Mouse (Mus musculus) mouse trophoblast stem cell (cell line): ENCODE results near the gene Acss2.
"Not testable (repeated sequence)": the region's sequence is repeated elsewhere in the genome, so short reads cannot be mapped to it uniquely, and the experiment has no call there.

Experiments
- in situ Hi-C, 2 experiments: fragments of 300-500 bp; cut with MseI, MboI; formaldehyde crosslinking; loops; 2 replicates in 1 of 2; 3 replicates in 1 of 2; pipeline ENCODE4 v1.15.1; 2025

Gene Acss2

DNA sequence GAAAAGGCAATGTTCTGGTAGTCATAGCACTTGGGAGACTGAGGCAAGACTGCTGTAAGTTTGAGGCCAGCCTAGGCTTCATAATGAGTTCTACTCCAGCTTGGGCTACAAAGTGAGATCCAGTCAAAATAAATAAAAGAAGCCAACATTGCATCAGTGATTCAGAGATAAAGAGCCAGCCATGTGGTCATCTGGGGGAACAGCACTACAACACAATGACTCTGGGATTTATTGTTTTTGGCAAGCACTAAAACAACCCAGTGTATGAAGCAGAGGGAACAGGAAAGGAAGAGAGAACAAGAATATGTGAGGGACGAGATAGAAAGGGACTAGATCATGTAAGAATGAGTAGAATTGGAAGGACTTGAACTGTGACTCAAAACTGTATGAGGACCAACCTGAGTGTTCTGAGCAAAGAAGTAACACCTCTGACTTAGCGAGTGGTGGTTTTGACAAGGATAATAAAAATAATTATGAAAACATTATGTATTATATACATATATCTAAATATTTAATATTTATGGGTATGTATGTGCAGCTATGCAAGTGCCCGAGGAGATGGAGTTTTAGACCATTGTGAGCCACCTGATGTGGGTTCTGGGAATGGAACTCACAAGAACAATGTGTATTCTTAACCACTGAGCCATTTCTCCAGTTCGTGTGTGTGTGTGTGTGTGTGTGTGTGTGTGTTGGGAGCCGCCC is 20.2 kb downstream of the Acss2 start:
- in situ Hi-C loops = no loop called here

DNA sequence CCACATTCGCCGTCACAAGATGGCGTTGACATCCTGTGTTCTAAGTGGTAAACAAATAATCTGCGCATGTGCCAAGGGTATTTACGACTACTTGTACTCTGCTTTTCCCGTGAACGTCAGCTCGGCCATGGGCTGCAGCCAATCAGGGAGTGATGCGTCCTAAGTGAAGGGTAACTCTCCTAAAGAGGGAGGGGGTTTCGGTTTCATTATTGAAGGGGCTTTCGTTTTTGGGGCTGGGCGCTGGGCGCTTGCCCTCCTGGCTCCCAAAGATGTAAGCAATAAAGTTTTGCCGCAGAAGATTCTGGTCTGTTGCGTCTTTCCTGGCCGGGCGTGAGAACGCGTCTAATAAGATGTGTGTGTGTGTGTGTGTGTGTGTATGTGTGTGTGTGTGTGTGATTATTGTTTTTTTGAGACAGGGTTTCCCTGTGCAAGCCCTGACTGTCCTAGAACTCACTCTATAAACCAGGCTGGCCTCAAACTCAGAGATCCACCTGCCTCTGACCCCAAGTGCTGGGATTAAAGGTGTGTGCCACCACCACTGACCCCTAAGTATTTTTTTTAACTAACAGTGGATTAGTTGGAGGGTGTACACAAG is 20.8 kb downstream of the Acss2 start:
- in situ Hi-C loops = not testable (repeated sequence)

DNA sequence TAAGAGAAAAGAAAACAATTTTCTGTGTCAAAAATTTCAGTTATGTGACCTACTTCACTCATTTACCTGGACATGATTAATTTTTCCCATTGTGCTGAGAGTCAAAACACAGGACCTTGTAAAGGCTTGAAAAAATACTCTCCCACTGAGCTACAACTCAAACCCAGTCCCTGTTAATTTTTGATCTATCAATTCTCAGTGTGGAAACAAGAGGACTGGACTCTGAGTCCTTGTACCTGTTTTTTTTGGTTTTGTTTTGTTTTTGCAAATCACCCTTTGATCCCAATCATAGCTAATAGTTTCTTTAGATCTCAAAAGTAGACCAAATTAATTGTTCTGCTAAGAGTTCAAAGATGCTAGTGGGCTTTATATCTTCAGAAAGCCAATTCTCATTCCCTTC is 21.9 kb downstream of the Acss2 start:
- in situ Hi-C loops = no loop called here

DNA sequence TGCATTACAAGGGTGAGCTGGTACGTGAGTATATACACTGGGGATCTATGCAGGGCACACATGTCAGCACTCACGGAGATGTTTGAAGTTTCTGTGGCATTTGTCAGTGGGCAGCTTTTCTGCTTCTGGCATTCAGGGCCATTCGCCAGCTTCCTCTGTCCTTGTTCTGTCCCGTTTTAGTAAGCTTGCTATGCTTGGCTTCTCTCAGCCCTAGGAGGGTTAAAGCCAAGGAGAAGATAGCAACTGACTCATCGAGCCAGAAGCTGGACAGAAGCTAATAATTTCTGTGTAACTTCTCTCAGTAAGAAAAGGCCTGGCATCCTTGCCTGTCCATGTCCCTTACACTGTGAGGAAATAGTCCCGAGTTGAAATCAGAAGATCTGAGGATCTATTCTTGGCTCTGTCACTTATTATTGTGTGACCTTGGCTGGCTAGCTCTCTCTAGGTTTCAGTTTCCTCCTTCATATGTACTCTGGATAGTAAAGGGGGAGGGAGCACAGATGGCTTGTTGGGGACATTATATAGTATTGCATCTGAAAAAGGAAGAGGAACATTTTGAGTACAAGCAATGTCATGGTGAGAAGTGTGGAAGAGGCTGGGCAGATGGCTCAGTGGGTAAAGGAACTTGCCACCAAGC is 23.2 kb downstream of the Acss2 start:
- in situ Hi-C loops = no loop called here

DNA sequence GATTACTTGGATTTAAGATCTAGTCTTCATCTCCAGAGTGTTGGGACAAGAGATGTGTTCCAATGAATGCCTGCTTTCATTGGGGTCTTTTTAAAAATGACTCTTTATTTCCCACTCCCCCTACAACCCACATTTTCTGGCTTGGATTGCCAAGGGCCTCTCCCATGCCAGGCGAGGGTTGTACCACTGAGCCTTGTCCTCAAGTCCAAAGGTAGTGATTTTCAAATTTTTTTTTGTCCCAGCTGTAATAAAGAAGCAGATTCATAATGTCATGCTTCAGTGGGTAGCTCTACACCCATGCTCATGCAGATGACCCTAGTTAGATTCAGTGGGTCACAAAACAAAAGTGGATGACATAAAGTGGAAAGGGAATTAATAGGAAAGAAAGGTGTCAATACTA is 29.2 kb downstream of the Acss2 start:
- in situ Hi-C loops = no loop called here

DNA sequence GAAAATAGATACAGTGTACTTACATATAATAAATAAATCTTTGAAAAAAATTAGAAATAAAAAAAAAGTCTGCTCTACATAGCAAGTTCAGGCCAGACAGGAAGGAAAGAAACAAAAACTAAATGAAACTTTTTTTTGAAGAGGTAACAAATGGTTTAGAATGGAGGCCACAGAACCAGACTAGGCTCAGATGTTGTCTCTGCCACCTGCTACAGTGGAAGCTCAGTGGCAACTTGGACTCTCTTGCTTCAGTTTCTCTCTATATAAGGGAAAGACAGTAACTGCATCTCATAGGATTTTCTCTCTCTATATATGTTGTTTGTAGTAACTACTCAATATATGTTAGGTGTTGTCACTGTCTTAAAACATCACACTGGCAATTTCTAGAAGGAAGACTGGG is 34.6 kb downstream of the Acss2 start:
- in situ Hi-C loops = no loop called here

DNA sequence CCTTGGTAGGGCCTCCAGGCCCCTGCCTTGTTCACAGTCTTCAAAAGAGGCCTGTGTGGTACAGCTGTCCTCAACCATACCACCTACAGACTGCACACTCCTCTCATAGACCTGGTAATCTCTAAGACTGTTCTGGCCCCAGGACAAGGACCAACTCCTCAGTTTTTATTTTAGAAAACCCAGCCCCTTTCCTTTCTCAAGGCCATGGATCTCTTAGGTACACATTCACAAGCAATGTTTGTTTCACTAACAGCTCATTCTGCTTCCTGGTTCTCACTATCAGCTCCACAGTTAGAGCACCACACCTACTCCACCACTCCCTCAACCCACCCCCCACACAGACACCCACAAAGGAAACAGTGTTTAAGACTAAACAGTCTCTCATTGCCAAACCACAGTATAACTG is 35.2 kb downstream of the Acss2 start:
- in situ Hi-C loops = no loop called here

DNA sequence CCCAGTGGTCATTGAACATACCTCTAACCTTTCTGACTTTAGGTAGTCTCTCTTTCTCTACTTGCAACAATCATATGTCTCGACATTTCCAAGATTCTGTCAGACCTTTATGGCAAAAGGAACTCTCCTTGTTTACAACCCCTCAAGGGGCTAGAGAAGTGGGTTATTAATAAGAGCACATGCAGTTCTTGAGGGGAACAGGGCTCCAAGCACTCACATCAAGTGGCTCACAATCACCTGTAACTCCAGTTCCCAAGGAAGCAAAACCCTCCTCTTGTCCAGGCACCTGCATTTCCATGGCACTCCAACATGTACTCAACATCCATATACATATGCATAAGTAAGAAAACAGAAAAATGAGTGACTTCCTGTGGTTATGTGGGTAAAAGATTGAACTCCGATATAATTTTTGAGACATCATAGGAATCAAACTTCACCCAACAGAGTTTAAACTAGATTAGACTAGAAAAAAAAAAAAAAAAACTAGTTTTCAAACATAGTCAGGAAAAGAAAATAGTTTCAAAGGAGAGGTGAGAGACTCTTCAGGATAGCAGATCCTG is 36.8 kb downstream of the Acss2 start:
- in situ Hi-C loops = no loop called here

DNA sequence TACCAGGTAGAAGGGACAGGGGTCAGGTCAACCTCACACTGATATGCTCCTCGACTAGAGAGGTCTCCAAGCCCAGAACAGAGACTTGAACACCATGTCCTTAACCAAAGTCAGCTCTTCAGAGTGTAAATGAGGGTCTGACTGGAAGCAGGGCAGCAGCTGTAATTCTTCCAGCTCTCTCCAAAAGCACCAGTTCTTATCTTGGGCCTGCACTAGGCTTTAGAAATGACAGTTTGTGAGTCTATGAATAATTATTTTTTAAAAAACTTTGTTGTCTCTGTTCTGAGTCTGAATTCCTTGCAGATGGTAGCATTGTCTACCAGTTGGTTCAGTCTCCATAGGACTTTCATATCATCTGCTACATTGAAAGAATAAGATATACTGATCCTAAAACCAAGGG is 44.5 kb downstream of the Acss2 start:
- in situ Hi-C loops = no loop called here

DNA sequence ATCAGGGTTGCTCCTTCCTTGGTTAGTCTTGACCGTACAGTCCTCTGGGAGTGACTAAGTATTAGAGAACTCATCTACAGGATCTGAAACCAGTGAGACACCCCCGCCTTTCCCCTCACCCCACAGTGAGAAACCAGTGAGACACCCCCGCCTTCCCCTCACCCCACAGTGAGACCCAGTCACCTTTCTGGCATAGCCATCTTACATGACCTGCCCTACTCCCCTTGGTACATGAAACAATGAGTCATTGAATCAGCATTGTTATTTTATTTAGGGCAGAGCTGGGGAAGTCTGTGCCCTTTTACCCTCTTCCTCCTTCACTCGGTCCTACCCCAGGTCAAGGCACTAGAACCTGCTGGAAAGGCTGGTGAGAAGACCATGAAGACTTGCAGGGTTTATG is 45.2 kb downstream of the Acss2 start:
- in situ Hi-C loops = no loop called here

DNA sequence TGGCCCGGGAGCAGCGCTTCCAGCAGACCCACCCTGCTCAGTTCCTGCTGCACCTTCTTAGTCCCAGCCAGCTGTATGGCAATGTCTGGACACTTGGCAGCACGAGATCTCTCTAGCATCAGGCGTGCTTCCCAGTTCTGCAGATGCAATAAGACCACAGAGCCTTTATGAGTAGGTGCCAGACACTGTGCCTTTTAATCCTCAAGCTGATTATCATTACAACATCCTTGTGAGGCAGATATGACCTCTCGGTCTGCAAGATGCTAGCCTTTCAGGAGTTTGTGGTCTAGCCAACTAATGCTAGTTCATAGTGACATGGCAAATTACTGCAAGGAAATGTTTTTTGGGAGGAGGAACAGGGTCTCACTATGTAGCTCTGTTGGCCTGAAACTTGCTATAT is 50.0 kb downstream of the Acss2 start:
- in situ Hi-C loops = no loop called here

DNA sequence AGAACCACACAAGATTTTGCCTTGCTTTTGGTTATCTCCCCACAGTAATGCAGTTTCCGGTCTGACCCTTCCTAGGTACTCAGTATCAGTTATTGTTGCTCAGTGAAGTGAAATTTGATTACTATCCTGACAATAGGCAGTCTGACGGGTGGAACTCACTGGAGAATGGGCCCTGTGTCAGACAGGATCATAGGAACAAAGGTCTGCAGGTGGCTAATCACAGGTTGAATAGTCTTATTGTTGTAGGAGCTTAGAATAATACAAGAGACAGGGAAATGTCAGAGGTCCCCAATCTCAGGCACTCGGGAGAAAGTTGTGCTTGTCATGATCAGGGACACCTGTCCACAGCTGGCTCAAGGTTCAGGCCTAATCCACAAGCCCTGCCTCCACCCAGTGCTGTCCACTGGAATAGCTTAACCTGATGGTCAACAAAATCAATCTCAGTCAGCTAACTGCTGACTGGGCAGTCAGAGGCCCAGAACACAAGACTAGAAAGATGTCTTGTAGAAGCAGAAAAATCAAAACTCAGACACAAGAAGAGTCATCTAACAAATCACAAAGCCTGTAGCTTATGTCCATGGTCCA is 51.6 kb downstream of the Acss2 start:
- in situ Hi-C loops = no loop called here

DNA sequence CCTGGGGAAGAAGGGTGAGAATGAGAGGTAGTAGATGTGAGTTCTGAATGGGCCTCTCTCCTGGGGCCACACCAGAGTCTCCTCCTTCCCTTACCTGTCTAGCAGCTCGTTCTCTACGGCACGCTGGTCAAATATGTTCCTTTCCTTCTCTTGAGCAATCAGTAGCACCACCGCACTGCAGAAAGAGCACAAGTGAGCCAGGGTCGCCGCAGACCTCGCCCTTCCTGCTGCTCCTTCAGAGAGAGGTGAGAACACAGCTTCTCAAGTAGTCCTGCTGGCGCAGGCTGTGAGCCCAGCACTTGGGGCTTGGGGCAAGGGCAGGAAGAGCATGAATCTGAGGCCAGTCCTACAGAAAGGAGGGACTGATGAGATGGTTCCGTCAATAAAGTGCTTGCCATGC is 55.3 kb downstream of the Acss2 start:
- in situ Hi-C loops = no loop called here

DNA sequence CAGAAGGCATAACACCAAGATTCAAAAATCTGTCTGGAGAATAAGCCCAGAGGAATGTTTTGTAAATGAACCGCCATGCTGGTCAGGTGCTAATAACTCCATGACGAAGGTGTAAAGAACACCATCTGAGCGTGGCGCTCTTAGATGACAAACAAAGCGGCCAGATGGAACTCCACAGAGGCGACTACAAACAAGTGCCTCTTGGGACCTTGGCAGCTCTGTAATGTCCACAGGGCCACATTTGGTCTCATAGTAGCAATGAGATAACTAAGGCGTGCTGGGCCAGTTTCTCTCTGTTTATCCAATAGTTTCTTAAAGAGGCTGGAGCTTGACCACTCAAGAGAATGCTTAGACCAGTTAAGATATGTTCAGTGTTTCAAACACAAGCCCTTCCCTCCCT is 56.2 kb downstream of the Acss2 start:
- in situ Hi-C loops = no loop called here

DNA sequence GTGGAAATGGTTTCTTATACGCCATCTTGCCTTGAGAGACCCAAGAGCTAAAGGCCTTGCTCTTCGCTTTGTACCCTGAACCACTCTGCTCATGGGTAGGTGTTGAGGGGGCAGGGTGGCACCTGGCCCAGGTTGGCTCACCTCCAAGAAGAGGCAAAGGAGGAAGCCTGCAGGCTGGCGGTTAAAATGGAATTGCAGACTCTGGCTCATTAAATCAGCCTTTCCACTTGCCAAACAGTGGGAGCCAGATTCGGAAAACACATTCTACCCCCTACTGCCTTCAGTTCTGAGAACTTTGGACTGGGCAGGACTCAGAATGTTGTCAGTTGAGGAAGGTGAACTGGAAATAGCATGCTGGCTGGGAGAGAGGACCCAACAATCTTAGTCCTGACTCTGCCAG is 57.0 kb downstream of the Acss2 start:
- in situ Hi-C loops = loop anchor here in 1 of 2 experiments (5.0 kb wide), 1 partner anchor 57 kb away; the partner anchor contains the start of genes Acss2 and Ggt7

DNA sequence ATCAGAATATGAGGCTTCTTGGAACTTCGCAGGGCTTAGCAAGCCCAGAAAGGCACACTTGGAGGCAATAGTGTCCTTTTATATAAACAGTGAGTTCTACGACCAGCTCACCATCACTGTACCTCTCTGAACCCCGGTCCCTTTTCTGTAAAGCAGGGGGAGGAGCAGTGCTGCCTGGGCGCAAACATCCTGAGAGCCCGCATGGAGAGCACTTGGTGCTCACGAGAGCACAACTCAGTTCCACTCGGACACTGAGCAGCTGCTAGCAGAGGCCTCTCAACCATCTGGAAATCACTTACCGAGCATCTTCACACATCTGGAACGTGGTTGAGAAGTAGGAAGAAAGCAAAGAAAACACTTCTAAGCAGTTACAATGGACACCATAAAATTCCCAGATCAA is 58.9 kb downstream of the Acss2 start:
- in situ Hi-C loops = loop anchor here in 1 of 2 experiments (5.0 kb wide), 1 partner anchor 59 kb away; the partner anchor contains the start of genes Acss2 and Ggt7

DNA sequence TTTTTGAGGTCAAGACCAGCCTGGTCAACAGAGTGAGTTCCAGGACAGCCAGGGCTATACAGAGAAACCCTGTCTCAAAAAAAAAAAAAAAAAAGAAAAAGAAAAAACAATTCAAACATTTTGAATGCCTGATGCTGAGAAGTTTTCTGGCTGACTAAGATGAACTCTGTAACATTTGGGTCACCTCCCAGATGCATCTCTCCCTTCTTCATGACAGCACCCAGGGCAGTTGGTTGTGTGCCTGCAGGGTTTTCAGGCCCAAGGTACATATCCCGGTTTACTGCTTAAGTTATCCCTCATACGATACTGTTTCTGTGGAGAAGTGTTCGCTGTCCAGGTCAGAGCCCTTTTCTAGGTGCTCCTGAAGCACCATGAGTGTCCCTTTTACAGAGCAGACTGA is 62.6 kb downstream of the Acss2 start:
- in situ Hi-C loops = loop anchor here in 1 of 2 experiments (10.0 kb wide), 1 partner anchor 56 kb away; no protein-coding TSS in a partner anchor

DNA sequence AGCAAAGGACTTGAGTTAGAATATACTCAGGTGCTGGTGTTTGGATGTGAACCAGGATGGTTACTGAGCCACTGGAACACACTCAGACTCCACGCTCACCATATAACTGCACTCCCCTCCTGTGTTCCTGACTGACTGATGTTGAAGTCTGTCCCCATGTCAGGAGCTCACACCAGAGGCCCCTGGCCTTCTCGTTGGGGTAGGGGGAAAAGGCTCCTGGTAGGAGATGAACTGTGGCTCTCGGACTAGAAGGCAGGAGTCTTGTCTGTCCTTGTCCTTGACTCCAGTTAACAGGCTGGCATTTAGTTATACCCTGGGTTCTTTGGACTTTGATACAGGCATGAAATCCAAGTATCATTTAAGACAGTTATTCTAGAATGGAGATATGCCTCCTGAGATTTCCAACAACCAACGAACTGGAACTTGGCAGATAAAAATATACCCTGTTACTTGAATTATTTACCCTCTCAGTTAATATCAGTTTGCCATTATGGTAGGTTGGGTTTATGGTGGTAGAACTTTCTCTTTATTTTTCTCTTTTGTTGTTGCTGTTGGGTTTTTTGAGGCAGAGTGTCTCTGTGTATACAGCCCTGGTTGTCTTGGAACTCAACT is 64.7 kb downstream of the Acss2 start:
- in situ Hi-C loops = loop anchor here in 1 of 2 experiments (10.0 kb wide), 1 partner anchor 58 kb away; no protein-coding TSS in a partner anchor

DNA sequence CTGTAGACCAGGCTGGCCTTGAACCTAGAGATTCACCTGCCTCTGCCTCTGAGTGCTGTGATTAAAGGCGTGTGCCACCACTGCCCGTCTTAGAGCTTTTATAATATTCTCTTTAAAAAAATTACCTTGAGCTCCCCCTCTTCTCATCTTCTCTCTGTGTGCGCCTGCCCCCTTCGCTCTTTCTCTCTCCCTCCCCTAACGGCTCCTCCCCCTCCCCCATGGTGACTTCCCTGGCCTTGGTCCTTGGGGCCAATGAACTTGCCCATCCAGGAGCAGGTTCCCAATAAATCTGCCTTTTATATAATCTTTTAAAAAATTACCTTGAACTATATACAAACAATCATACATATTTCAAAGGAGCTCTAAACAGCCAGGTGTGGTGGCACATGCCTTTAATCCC is 65.2 kb downstream of the Acss2 start:
- in situ Hi-C loops = loop anchor here in 1 of 2 experiments (10.0 kb wide), 1 partner anchor 58 kb away; no protein-coding TSS in a partner anchor

DNA sequence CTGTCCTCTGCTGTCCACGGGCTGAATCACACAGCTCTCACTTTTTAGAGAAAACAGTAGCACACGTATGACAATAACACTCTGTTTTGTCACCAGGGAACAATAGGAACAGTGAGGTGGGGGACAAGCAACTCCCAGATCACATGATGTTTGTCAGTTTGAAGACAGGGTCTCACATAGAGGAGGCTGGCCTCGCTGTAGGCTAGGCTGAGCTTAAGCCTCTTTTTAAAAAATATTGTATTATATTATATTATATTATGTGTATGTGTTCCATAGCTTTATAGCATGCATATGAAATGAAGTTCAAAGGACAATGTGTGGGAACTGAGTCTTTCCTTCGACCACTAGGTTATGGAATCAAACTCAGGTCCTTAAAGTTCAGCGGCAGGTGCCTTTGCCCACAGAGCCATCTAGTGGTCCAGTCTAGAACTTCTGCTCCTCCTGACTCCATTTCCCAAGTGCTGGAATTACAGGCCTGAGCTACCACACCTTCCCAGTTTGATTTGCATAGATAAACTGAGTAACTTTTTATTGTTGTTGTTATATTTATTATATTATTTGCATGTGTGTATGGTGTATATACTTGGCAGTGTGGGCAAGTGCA is 66.3 kb downstream of the Acss2 start:
- in situ Hi-C loops = loop anchor here in 1 of 2 experiments (10.0 kb wide), 1 partner anchor 59 kb away; no protein-coding TSS in a partner anchor

DNA sequence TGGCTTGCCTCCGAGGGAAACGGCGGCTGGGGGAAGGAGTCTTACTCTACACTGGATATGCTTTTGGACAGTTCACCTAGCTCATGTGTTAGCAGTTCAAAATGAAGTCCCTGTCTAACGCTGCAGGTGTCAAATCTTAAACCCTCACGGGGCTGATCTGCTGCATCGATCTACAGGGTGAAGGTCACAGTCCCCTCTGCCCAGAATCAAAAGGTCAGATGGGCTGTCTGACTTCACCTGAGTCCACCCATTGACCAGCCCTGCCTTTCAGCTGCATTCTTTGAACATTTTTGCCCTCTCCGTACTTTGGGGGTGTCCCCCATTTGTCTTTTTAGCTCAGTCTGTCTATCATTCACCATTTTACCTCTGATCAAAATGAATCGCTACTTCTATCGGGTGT is 67.3 kb downstream of the Acss2 start:
- in situ Hi-C loops = loop anchor here in 1 of 2 experiments (10.0 kb wide), 1 partner anchor 60 kb away; no protein-coding TSS in a partner anchor
